In the genomic region with DNA sequence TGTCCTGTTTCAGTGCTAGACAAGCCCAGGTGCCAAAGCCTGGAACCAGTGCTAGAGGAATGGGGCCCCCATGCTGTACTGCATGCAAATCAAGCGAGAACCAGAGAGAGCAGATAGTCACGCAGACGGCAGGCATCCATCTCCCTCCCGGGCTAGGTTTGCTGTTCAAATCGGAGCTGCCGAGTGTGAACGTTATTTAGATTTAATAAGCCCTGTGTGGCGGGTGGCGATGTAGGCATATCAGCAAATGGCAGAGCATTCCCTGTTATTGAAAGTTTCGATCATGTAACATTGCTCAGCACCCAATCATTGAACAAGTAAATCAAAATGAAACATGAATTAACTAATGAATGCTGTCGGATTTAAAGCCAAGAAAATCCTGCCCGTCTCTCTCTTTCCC, we compare ENCODE assay signal across 18 mouse cellular contexts. TPM values are rescaled to one million over a fixed set of nuclear protein-coding genes. Genes with fewer than 3 reads are reported as not detected.
DNase-seq lines count a peak whose midpoint lies in the region; ATAC-seq and TF ChIP-seq lines count a peak whose summit lies in the region.
"Had no signal": no experiment of that assay in that cellular context is flagged by ENCODE, and none has a peak within 500 bp of the region (broad histone marks: within the 10 kb centered on the region; RNA-seq: fewer than 3 reads in every experiment).

No protein-coding gene starts in this region.

- no peak for DNase-seq in forebrain, postnatal 0 days
- no peak for DNase-seq in midbrain, embryonic 11.5 days (ENCODE audit: low spot score, missing footprints)
- peak; percentile 54 for DNase-seq in brain, embryonic 14.5 days (ENCODE audit: low read depth)
- DNase-seq in hindbrain, postnatal 0 days (ENCODE audit: low spot score): peak; percentile 33
- no peak for DNase-seq in thymus, adult 2 months
- no peak for DNase-seq in gastrocnemius, postnatal 10 days
- DNase-seq: adrenal gland, postnatal 25 days; cerebellum, adult 11 months; cerebellum, adult 8-10 months; cerebellum, postnatal 14 days had no signal

- H3K4me2 ChIP-seq in forebrain, postnatal 0 days (ENCODE audit: low read depth): no peak overlapping the region
- no peak overlapping the region for H3K4me2 ChIP-seq in forebrain, embryonic 13.5 days
- H3K4me2 ChIP-seq in midbrain, embryonic 13.5 days (replicated peaks): no peak overlapping the region
- no peak overlapping the region for H3K4me2 ChIP-seq in midbrain, embryonic 11.5 days
- no peak overlapping the region for H3K4me2 ChIP-seq in hindbrain, postnatal 0 days (ENCODE audit: low read depth, low read length)
- H3K4me2 ChIP-seq: embryonic facial prominence, embryonic 15.5 days; heart, embryonic 11.5 days; heart, embryonic 15.5 days had no signal

- peaks cover 12% of the 10 kb centered on the region; the same call in 1 of the 2 replicates for H3K4me1 ChIP-seq in forebrain, postnatal 0 days (ENCODE audit: insufficient read depth)
- peaks cover 50% of the 10 kb centered on the region for H3K4me1 ChIP-seq in forebrain, embryonic 13.5 days
- peaks cover 53% of the 10 kb centered on the region for H3K4me1 ChIP-seq in midbrain, embryonic 13.5 days (replicated peaks)
- peaks cover 11% of the 10 kb centered on the region for H3K4me1 ChIP-seq in midbrain, embryonic 11.5 days (ENCODE audit: control insufficient read depth, insufficient read depth, low read length)
- H3K4me1 ChIP-seq in hindbrain, postnatal 0 days (ENCODE audit: insufficient read depth, low read length): peaks cover 9% of the 10 kb centered on the region; the same call in 1 of the 2 replicates
- H3K4me1 ChIP-seq in thymus, adult 2 months (replicated peaks; ENCODE audit: control insufficient read depth, insufficient read depth, low read length): no peaks in the 10 kb centered on the region
- H3K4me1 ChIP-seq: embryonic facial prominence, embryonic 15.5 days; heart, embryonic 15.5 days had no signal

- 47% methylated on average over 12 of the region's 12 CpGs for WGBS in forebrain, postnatal 0 days
- WGBS in forebrain, embryonic 13.5 days: 77% methylated on average over 12 of the region's 12 CpGs
- WGBS in midbrain, embryonic 13.5 days: 68% methylated on average over 12 of the region's 12 CpGs
- 84% methylated on average over 12 of the region's 12 CpGs for WGBS in midbrain, embryonic 11.5 days
- 49% methylated on average over 12 of the region's 12 CpGs for WGBS in hindbrain, postnatal 0 days
- 96% methylated on average over 12 of the region's 12 CpGs for WGBS in thymus, adult 2 months

- peak overlapping the region; percentile 45; the same call in 1 of the 2 replicates for H3K27ac ChIP-seq in forebrain, postnatal 0 days (ENCODE audit: low read depth, low read length)
- no peak overlapping the region for H3K27ac ChIP-seq in forebrain, embryonic 13.5 days
- peak overlapping the region; percentile 15; the same call in 1 of the 2 replicates for H3K27ac ChIP-seq in midbrain, embryonic 13.5 days
- no peak overlapping the region for H3K27ac ChIP-seq in midbrain, embryonic 11.5 days (ENCODE audit: low read depth, low read length)
- H3K27ac ChIP-seq in hindbrain, postnatal 0 days: no peak overlapping the region; the same call in 1 of the 2 replicates
- no peak overlapping the region for H3K27ac ChIP-seq in thymus, adult 2 months (ENCODE audit: control insufficient read depth, insufficient read depth, low read length)
- H3K27ac ChIP-seq: embryonic facial prominence, embryonic 15.5 days; forebrain, embryonic 10.5 days; heart, adult 2 months; heart, embryonic 15.5 days had no signal

- H3K4me3 ChIP-seq in forebrain, postnatal 0 days (ENCODE audit: low read depth, low read length): no peak overlapping the region
- no peak overlapping the region for H3K4me3 ChIP-seq in forebrain, embryonic 13.5 days
- no peak overlapping the region for H3K4me3 ChIP-seq in midbrain, embryonic 13.5 days (replicated peaks)
- no peak overlapping the region for H3K4me3 ChIP-seq in midbrain, embryonic 11.5 days (ENCODE audit: low read depth, low read length)
- no peak overlapping the region for H3K4me3 ChIP-seq in hindbrain, postnatal 0 days (ENCODE audit: low read length)
- H3K4me3 ChIP-seq in thymus, adult 2 months (ENCODE audit: control insufficient read depth, insufficient read depth, low read length): no peak overlapping the region
- H3K4me3 ChIP-seq: embryonic facial prominence, embryonic 15.5 days; erythroblast, embryonic 14.5 days; forebrain, embryonic 10.5 days; heart, adult 2 months; heart, embryonic 15.5 days had no signal

- no peaks in the 10 kb centered on the region for H3K27me3 ChIP-seq in forebrain, postnatal 0 days (ENCODE audit: insufficient read depth, low read length)
- H3K27me3 ChIP-seq in forebrain, embryonic 13.5 days: no peaks in the 10 kb centered on the region
- H3K27me3 ChIP-seq in midbrain, embryonic 13.5 days: no peaks in the 10 kb centered on the region
- no peaks in the 10 kb centered on the region for H3K27me3 ChIP-seq in midbrain, embryonic 11.5 days (ENCODE audit: control insufficient read depth, insufficient read depth, low read length)
- H3K27me3 ChIP-seq in hindbrain, postnatal 0 days (ENCODE audit: insufficient read depth, low read length): no peaks in the 10 kb centered on the region
- H3K27me3 ChIP-seq in thymus, adult 2 months (ENCODE audit: control insufficient read depth, insufficient read depth, low read length): no peaks in the 10 kb centered on the region
- H3K27me3 ChIP-seq: embryonic facial prominence, embryonic 15.5 days; heart, embryonic 15.5 days had no signal

- peak; percentile 59 for ATAC-seq in forebrain, postnatal 0 days
- no peak for ATAC-seq in forebrain, embryonic 13.5 days
- no peak for ATAC-seq in midbrain, embryonic 13.5 days
- ATAC-seq in midbrain, embryonic 11.5 days (ENCODE audit: low FRiP score): no peak
- ATAC-seq in hindbrain, postnatal 0 days: 0 out of 2 replicates have a peak, but pooled peaks have one; percentile 28

- TF ChIP-seq CTCF in forebrain, postnatal 0 days (IDR thresholded peaks at IDR 0.05; ENCODE audit: low read depth): no peak
- no peak for TF ChIP-seq CTCF in brain, embryonic 14.5 days (IDR thresholded peaks at IDR 0.05; ENCODE audit: borderline replicate concordance, extremely low read depth, insufficient read depth, insufficient read length)
- no peak for TF ChIP-seq CTCF in hindbrain, postnatal 0 days (IDR thresholded peaks at IDR 0.05; ENCODE audit: low read depth)
- TF ChIP-seq CTCF in thymus, adult 2 months (IDR thresholded peaks at IDR 0.05; ENCODE audit: borderline replicate concordance, control insufficient read depth, extremely low read depth, insufficient read depth, low read length, poor library complexity): no peak

- TF ChIP-seq POLR2A in brain, embryonic 14.5 days (IDR thresholded peaks at IDR 0.05; ENCODE audit: borderline replicate concordance, extremely low read depth, insufficient read depth, insufficient read length, poor library complexity, severe bottlenecking): no peak
- TF ChIP-seq POLR2A in thymus, adult 2 months (IDR thresholded peaks at IDR 0.05; ENCODE audit: control insufficient read depth, extremely low read depth, insufficient read depth, low read length, poor library complexity): no peak

- no peaks in the 10 kb centered on the region for H3K36me3 ChIP-seq in forebrain, postnatal 0 days (ENCODE audit: insufficient read depth)
- peaks cover 9% of the 10 kb centered on the region; the same call in 1 of the 2 replicates for H3K36me3 ChIP-seq in forebrain, embryonic 13.5 days (ENCODE audit: poor library complexity, severe bottlenecking)
- H3K36me3 ChIP-seq in midbrain, embryonic 13.5 days: no peaks in the 10 kb centered on the region
- no peaks in the 10 kb centered on the region for H3K36me3 ChIP-seq in midbrain, embryonic 11.5 days (ENCODE audit: control insufficient read depth, insufficient read depth, low read length)
- H3K36me3 ChIP-seq in hindbrain, postnatal 0 days (ENCODE audit: insufficient read depth, low read length): no peaks in the 10 kb centered on the region
- no peaks in the 10 kb centered on the region for H3K36me3 ChIP-seq in thymus, adult 2 months (ENCODE audit: control insufficient read depth, insufficient read depth, low read length)
- H3K36me3 ChIP-seq: embryonic facial prominence, embryonic 15.5 days; heart, embryonic 15.5 days had no signal

- H3K9me3 ChIP-seq in forebrain, postnatal 0 days (ENCODE audit: low read length): no peaks in the 10 kb centered on the region
- H3K9me3 ChIP-seq in forebrain, embryonic 13.5 days (replicated peaks): 0 out of 2 replicates have a peak, but pooled peaks cover 5% of the 10 kb centered on the region
- H3K9me3 ChIP-seq in midbrain, embryonic 13.5 days: no peaks in the 10 kb centered on the region
- H3K9me3 ChIP-seq in midbrain, embryonic 11.5 days (ENCODE audit: control insufficient read depth, low read length): no peaks in the 10 kb centered on the region
- no peaks in the 10 kb centered on the region for H3K9me3 ChIP-seq in hindbrain, postnatal 0 days (ENCODE audit: low read length)
- H3K9me3 ChIP-seq: embryonic facial prominence, embryonic 15.5 days; heart, embryonic 15.5 days had no signal

- H3K9ac ChIP-seq in forebrain, postnatal 0 days: no peak overlapping the region
- no peak overlapping the region for H3K9ac ChIP-seq in forebrain, embryonic 13.5 days
- no peak overlapping the region for H3K9ac ChIP-seq in midbrain, embryonic 13.5 days (replicated peaks)
- H3K9ac ChIP-seq in midbrain, embryonic 11.5 days (ENCODE audit: low read length): no peak overlapping the region
- H3K9ac ChIP-seq in hindbrain, postnatal 0 days (replicated peaks; ENCODE audit: low read length): no peak overlapping the region
- H3K9ac ChIP-seq: embryonic facial prominence, embryonic 15.5 days; heart, embryonic 15.5 days had no signal

RNA-seq across cellular contexts. Expression of gene Phf21b, which starts 27.2 kb away (rescaled TPM):
- total RNA-seq in forebrain, postnatal 0 days (2014; rRNA removed): 13.5 and 20.0 TPM in 2 replicates
- 2.5 and 2.7 TPM in 2 replicates for polyA plus RNA-seq in forebrain, postnatal 0 days (2015; fragmentation: Nextera tagmentation; extraction: Ambion mirVana)
- 16.4 and 17.1 TPM in 2 replicates for polyA plus RNA-seq in forebrain, embryonic 13.5 days (2015; fragmentation: Nextera tagmentation; extraction: Ambion mirVana)
- polyA plus RNA-seq in midbrain, embryonic 13.5 days (2015; fragmentation: Nextera tagmentation; extraction: Ambion mirVana): 16.2 and 18.8 TPM in 2 replicates
- polyA plus RNA-seq in midbrain, embryonic 11.5 days (2014; fragmentation: Nextera tagmentation; extraction: Ambion mirVana): 26.4 and 26.8 TPM in 2 replicates
- polyA plus RNA-seq in brain, embryonic 14.5 days (2012; rRNA removed): 105 and 130 TPM in 2 replicates
- total RNA-seq in hindbrain, postnatal 0 days (2014; rRNA removed): 22.8 and 29.7 TPM in 2 replicates
- polyA plus RNA-seq in hindbrain, postnatal 0 days (2015; fragmentation: Nextera tagmentation; extraction: Ambion mirVana): 2.2 and 2.5 TPM in 2 replicates
- 2.7 and 3.0 TPM in 2 replicates for polyA plus RNA-seq in thymus, adult 2 months (2012; rRNA removed)
- 1 to 10 TPM; 1.1 to 1.2 TPM for total RNA-seq in gastrocnemius, postnatal 10 days (2021)

Comparison
In these comparisons a context has a peak if more than half of its experiments do, and no peak if none do; other contexts are left out.
1. ATAC-seq: peak in forebrain, postnatal 0 days (single experiment) and hindbrain, postnatal 0 days (single experiment); none in forebrain, embryonic 13.5 days (single experiment), midbrain, embryonic 13.5 days (single experiment) and midbrain, embryonic 11.5 days (single experiment).
2. H3K27ac ChIP-seq: peak in forebrain, postnatal 0 days (single experiment) and midbrain, embryonic 13.5 days (single experiment); none in forebrain, embryonic 13.5 days (single experiment), midbrain, embryonic 11.5 days (single experiment), hindbrain, postnatal 0 days (single experiment) and thymus, adult 2 months (single experiment).
3. DNase-seq: peak in brain, embryonic 14.5 days (single experiment) and hindbrain, postnatal 0 days (single experiment); none in forebrain, postnatal 0 days (single experiment), midbrain, embryonic 11.5 days (single experiment), thymus, adult 2 months (single experiment) and gastrocnemius, postnatal 10 days (single experiment).